Mouse (Mus musculus) testis, adult 2 months (tissue): Measurements from ENCODE around the gene Clasp1.

Source experiments
- CTCF ChIP-seq: fragments of 200-500 bp; IDR thresholded peaks from 2 replicates; pipeline ENCODE4 v1.5.1; 2012; ENCODE audit warnings: low read depth, mild to moderate bottlenecking, inconsistent platforms, low read length, moderate library complexity; ENCODE audit not compliant: control insufficient read depth, insufficient read depth, insufficient replicate concordance
- POLR2A ChIP-seq: fragments of 200-500 bp; IDR thresholded peaks from 2 replicates; pipeline ENCODE4 v1.6.1; 2012; ENCODE audit warnings: low read depth, mild to moderate bottlenecking, inconsistent platforms, low read length, moderate library complexity; ENCODE audit not compliant: control insufficient read depth

DNA sequence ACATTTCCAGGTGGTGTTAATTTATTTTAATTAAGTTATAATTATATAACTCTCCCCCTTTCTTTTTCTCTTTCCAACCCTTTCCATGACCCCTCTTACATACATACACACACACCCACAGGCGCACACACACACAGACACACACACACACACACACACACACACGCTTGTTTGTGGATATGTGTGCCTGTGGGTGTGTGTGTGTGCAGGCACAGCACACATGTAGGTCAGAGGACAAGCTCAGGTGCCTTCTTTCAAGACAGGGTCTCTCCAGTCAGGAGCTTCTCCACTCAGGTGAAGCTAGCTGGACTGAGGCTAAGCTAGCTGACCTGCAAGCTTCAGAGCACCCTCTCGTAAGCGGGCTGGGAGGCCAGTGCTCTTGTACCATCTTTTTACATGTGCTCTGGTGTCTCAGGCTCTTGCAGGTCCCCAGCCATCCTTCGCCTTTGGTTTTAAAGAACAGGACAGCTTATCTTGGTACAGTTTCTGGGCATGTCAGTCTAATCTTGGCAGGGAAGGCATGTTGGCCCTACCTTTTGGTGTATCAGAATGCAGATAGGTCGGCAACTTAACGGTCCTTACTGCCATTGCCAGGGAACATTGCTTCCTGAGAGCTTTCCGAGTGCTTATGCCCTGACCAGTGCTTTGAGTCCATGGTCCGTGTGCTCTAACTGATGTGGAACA lies 28.3 kb downstream of the Clasp1 start:
- TF ChIP-seq POLR2A (no peak), CTCF (no peak)
